Mouse (Mus musculus) MEL (cell line): ENCODE data around the gene Map1s. TPM values are rescaled to one million over a fixed set of nuclear protein-coding genes. Genes with fewer than 3 reads are reported as not detected.

Experiments used
- DNase-seq: peaks from one replicate; pipeline ENCODE4 v3.0.0; 2011; ENCODE audit warnings: low read depth, low spot score
- H3K27ac ChIP-seq: 2 replicates; pipeline ENCODE4 v1.5.1; 2012; ENCODE audit warnings: low read depth, mild to moderate bottlenecking, control low read depth, low read length, moderate library complexity; ENCODE audit not compliant: control insufficient read depth
- H3K27me3 ChIP-seq, 2 experiments: fragments of 150-350 bp in 1 of 2; sonication (generic) in 1 of 2; 2 replicates each; pipeline ENCODE4 v1.6.1; 2012; ENCODE audit warnings: low read length in 2 of 2, mild to moderate bottlenecking in 2 of 2, improper control_type of control experiment in 1 of 2, moderate library complexity in 1 of 2; ENCODE audit not compliant: insufficient read depth in 2 of 2, control insufficient read depth in 1 of 2
- H3K36me3 ChIP-seq, 2 experiments: 2 replicates each; pipeline ENCODE4 v1.6.1; 2012 to 2014; ENCODE audit warnings: low read length in 2 of 2, improper control_type of control experiment in 1 of 2, inconsistent platforms in 1 of 2, mild to moderate bottlenecking in 1 of 2; ENCODE audit not compliant: insufficient read depth in 2 of 2, control insufficient read depth in 1 of 2
- H3K4me1 ChIP-seq, 2 experiments: fragments of 150-350 bp in 1 of 2; sonication (generic) in 1 of 2; 2 replicates each; pipeline ENCODE4 v1.6.1; 2012; ENCODE audit warnings: low read length in 2 of 2, improper control_type of control experiment in 1 of 2, mild to moderate bottlenecking in 1 of 2; ENCODE audit not compliant: insufficient read depth in 2 of 2, control insufficient read depth in 1 of 2
- H3K4me3 ChIP-seq, 2 experiments: fragments of 150-350 bp in 1 of 2; sonication (generic) in 1 of 2; 2 replicates each; pipeline ENCODE4 v1.5.1; 2012; ENCODE audit warnings: low read depth in 2 of 2, low read length in 2 of 2, mild to moderate bottlenecking in 2 of 2, moderate library complexity in 2 of 2, control low read depth in 1 of 2, improper control_type of control experiment in 1 of 2; ENCODE audit not compliant: control insufficient read depth in 1 of 2, insufficient read depth in 1 of 2
- H3K79me2 ChIP-seq: 2 replicates; pipeline ENCODE4 v1.6.1; 2012; ENCODE audit warnings: mild to moderate bottlenecking, low read length, moderate library complexity; ENCODE audit not compliant: control insufficient read depth, poor library complexity, insufficient read depth
- H3K9ac ChIP-seq: 2 replicates; pipeline ENCODE4 v1.6.1; 2012; ENCODE audit warnings: low read depth, mild to moderate bottlenecking, control low read depth, low read length, moderate library complexity; ENCODE audit not compliant: control insufficient read depth, poor library complexity, severe bottlenecking
- H3K9me3 ChIP-seq: fragments of 150-350 bp; sonication (generic); replicated peaks from 2 replicates; pipeline ENCODE4 v1.6.1; 2012; ENCODE audit warnings: mild to moderate bottlenecking, low read length, improper control_type of control experiment, moderate library complexity; ENCODE audit not compliant: insufficient read depth
- BHLHE40 ChIP-seq: IDR thresholded peaks from 2 replicates; pipeline ENCODE4 v1.6.1; 2012; ENCODE audit warnings: low read depth, mild to moderate bottlenecking, inconsistent platforms, low read length, improper control_type of control experiment, borderline replicate concordance
- CHD1 ChIP-seq: IDR thresholded peaks from 2 replicates; pipeline ENCODE4 v1.6.1; 2012; ENCODE audit warnings: low read depth, mild to moderate bottlenecking, inconsistent platforms, low read length, improper control_type of control experiment
- CHD2 ChIP-seq: IDR thresholded peaks from 2 replicates; pipeline ENCODE4 v1.6.1; 2011; ENCODE audit warnings: low read length, improper control_type of control experiment
- CTCF ChIP-seq, 3 experiments: IDR thresholded peaks in 2 of 3; conservative IDR thresholded peaks in 1 of 3; 2 replicates each; pipeline ENCODE4 v1.5.1; 2011 to 2012; ENCODE audit warnings: low read length in 3 of 3, low read depth in 2 of 3, mild to moderate bottlenecking in 2 of 3, improper control_type of control experiment in 1 of 3, inconsistent platforms in 1 of 3, mixed read lengths in 1 of 3, moderate library complexity in 1 of 3; ENCODE audit not compliant: control insufficient read depth in 1 of 3, insufficient read depth in 1 of 3, poor library complexity in 1 of 3, severe bottlenecking in 1 of 3
- E2F4 ChIP-seq: IDR thresholded peaks from 2 replicates; pipeline ENCODE4 v1.6.1; 2011; ENCODE audit warnings: low read depth, low read length, improper control_type of control experiment, borderline replicate concordance
- ELF1 ChIP-seq: IDR thresholded peaks from 2 replicates; pipeline ENCODE4 v1.6.1; 2014; ENCODE audit warnings: low read depth, mild to moderate bottlenecking, inconsistent platforms, low read length, improper control_type of control experiment, moderate library complexity
- EP300 ChIP-seq, 2 experiments: IDR thresholded peaks; 2 replicates each; pipeline ENCODE4 v1.6.1; 2011; ENCODE audit warnings: improper control_type of control experiment in 2 of 2, low read length in 2 of 2, low read depth in 1 of 2, mild to moderate bottlenecking in 1 of 2
- ETS1 ChIP-seq: IDR thresholded peaks from 2 replicates; pipeline ENCODE4 v1.6.1; 2012; ENCODE audit warnings: low read depth, mild to moderate bottlenecking, inconsistent platforms, low read length, improper control_type of control experiment, moderate library complexity
- GABPA ChIP-seq: IDR thresholded peaks from 2 replicates; pipeline ENCODE4 v1.6.1; 2012; ENCODE audit warnings: low read depth, mild to moderate bottlenecking, inconsistent platforms, low read length, improper control_type of control experiment, moderate library complexity
- HCFC1 ChIP-seq: IDR thresholded peaks from 2 replicates; pipeline ENCODE4 v1.6.1; 2012; ENCODE audit warnings: low read depth, mild to moderate bottlenecking, inconsistent platforms, low read length, improper control_type of control experiment, moderate library complexity
- JUND ChIP-seq: IDR thresholded peaks from 2 replicates; pipeline ENCODE4 v1.6.1; 2011; ENCODE audit warnings: low read depth, mild to moderate bottlenecking, improper control_type of control experiment, low read length
- KAT2A ChIP-seq: conservative IDR thresholded peaks from 2 replicates; pipeline ENCODE4 v1.6.1; 2012; ENCODE audit warnings: low read depth, low read length, improper control_type of control experiment, inconsistent platforms
- MAX ChIP-seq: IDR thresholded peaks from 2 replicates; pipeline ENCODE4 v1.6.1; 2011; ENCODE audit warnings: low read length, improper control_type of control experiment
- MAZ ChIP-seq: IDR thresholded peaks from 2 replicates; pipeline ENCODE4 v1.6.1; 2012; ENCODE audit warnings: low read depth, mild to moderate bottlenecking, inconsistent platforms, low read length, improper control_type of control experiment
- MXI1 ChIP-seq: IDR thresholded peaks from 2 replicates; pipeline ENCODE4 v1.6.1; 2011; ENCODE audit warnings: mild to moderate bottlenecking, low read depth, low read length, improper control_type of control experiment
- MYB ChIP-seq: IDR thresholded peaks from 2 replicates; pipeline ENCODE4 v1.6.1; 2011; ENCODE audit warnings: mild to moderate bottlenecking, low read depth, low read length, improper control_type of control experiment
- NELFE ChIP-seq: IDR thresholded peaks from 2 replicates; pipeline ENCODE4 v1.6.1; 2011; ENCODE audit warnings: low read depth, low read length, improper control_type of control experiment
- NRF1 ChIP-seq: IDR thresholded peaks from 2 replicates; pipeline ENCODE4 v1.6.1; 2014; ENCODE audit warnings: low read depth, mild to moderate bottlenecking, inconsistent platforms, low read length, improper control_type of control experiment, moderate library complexity; ENCODE audit not compliant: poor library complexity, insufficient read depth, severe bottlenecking
- POLR2A ChIP-seq, 2 experiments: IDR thresholded peaks; 2 replicates each; pipeline ENCODE4 v1.6.1; 2011 to 2012; ENCODE audit warnings: low read length in 2 of 2, mild to moderate bottlenecking in 2 of 2, control low read depth in 1 of 2, improper control_type of control experiment in 1 of 2, low read depth in 1 of 2, moderate library complexity in 1 of 2; ENCODE audit not compliant: control insufficient read depth in 1 of 2, insufficient read depth in 1 of 2, poor library complexity in 1 of 2
- POLR2AphosphoS2 ChIP-seq: IDR thresholded peaks from 2 replicates; pipeline ENCODE4 v1.6.1; 2011; ENCODE audit warnings: low read length, improper control_type of control experiment
- SIN3A ChIP-seq: IDR thresholded peaks from 2 replicates; pipeline ENCODE4 v1.6.1; 2012; ENCODE audit warnings: low read length, improper control_type of control experiment, inconsistent platforms
- USF2 ChIP-seq, 2 experiments: IDR thresholded peaks; 2 replicates each; pipeline ENCODE4 v1.6.1; 2011 to 2012; ENCODE audit warnings: improper control_type of control experiment in 2 of 2, low read length in 2 of 2, borderline replicate concordance in 1 of 2, inconsistent platforms in 1 of 2, low read depth in 1 of 2, mild to moderate bottlenecking in 1 of 2; ENCODE audit not compliant: insufficient read depth in 1 of 2
- ZKSCAN1 ChIP-seq: IDR thresholded peaks from 2 replicates; pipeline ENCODE4 v1.6.1; 2012; ENCODE audit warnings: low read depth, mild to moderate bottlenecking, inconsistent platforms, low read length, improper control_type of control experiment, moderate library complexity
- ZNF384 ChIP-seq: IDR thresholded peaks from 2 replicates; pipeline ENCODE4 v1.6.1; 2012; ENCODE audit warnings: low read depth, mild to moderate bottlenecking, inconsistent platforms, low read length, improper control_type of control experiment
- polyA plus RNA-seq, 2 experiments: library from polyadenylated mRNA; stranded (reverse) in 1 of 2; unstranded in 1 of 2; fragments of >175 nt in 1 of 2; fragments of >200 nt in 1 of 2; gene quantifications; 2 replicates each; pipeline versions ENCODE4 v1.2.1 to v1.2.4; 2012; ENCODE audit warnings: low replicate concordance in 2 of 2, low read depth in 1 of 2; ENCODE audit not compliant: insufficient read length in 2 of 2, insufficient read depth in 1 of 2, missing spikeins in 1 of 2
- total RNA-seq: library from RNA; depleted of rRNA; stranded (reverse); fragments of 300-350 nt; gene quantifications from 2 replicates; pipeline ENCODE4 v1.2.3, GENCODE M21; 2012

The Map1s gene
- total and polyA plus RNA-seq, 3 experiments, result 51.0 to 53.3 TPM; not detected in 1

DNA sequence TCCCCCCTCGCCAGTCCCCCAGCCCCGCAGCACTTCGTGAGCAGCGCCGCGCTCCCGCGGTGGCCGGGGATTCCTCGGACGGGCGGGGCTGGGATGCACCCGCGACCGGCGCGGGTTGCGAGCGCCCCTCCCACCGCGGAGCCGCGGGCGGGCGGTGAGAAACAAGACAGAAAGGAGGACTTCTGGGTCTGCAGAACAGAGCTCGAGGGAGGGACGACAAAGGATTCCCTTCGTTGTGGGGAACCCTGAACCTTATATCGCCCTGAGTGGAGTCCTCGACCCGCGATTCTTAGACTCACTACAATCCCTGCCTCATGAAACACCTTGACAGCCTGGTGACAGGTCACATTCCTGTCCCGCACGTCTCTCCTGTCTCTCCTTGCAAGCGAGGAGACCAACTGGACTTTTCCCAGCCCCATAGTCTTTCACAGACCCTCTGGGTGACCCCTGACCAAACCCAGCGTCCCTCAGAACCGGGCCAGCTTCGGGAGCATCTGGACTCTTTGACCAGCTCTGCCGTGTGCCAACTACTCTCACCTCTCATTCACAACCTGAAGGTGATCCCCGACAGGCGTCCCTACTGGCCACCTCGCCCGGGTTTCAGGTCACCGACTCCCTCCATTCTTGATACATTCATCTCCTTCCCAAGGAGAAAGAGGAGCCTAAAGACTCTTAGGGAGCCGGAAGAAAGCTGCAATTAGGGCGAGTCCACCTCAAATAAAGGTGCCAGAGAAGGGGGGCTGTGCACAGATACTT is 41.6 kb upstream of the Map1s start (continued):
- TF ChIP-seq HCFC1, result no peak; the same call in 1 of the 2 replicates
- no peak for TF ChIP-seq ZNF384
- TF ChIP-seq CTCF (IDR thresholded peaks at IDR 0.05 in 2 of 3, conservative IDR thresholded peaks at IDR 0.05 in 1 of 3; ENCODE audit: control insufficient read depth in 1 of 3, insufficient read depth in 1 of 3, low read depth in 2 of 3, low read length in 3 of 3, poor library complexity in 1 of 3, severe bottlenecking in 1 of 3), result no peak
- TF ChIP-seq, all 39 proteins: peak for 5

DNA sequence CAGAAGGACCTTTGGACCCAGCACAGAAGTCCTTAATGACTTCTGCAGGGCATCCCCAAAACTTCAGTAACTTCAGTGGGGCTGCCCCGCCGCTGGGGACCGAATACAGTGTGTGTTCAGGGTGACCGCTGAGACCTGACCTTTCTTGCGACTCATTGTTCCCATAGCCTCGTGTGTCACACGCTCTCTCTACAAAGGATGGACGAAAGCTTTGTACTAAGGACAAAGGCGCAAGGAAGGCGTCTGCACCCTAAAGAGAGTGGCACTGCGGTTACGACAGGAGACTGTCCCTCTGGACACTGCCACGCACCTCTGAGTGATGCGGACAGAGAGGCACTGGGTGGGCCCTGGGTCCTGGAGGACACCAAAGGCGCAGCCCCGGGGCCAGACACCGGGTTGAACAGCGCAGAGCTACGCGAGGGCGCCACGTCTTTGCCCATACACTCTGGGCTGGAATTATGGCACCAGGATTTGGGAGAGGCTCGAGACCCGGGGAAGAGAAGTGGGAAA is 41.0 kb upstream of the Map1s start:
- Histone ChIP-seq H3K9me3 (no peaks in the 10 kb centered on the region), H3K27me3 (no peaks in the 10 kb centered on the region), H3K4me3 (peak overlapping the region; percentile 55 to 57), H3K79me2 (no peaks in the 10 kb centered on the region; the same call in 1 of the 2 replicates), H3K27ac (peak overlapping the region; percentile 59), H3K36me3 (peaks cover 0 to 2% of the 10 kb centered on the region in 2 experiments; a peak in 1 of 4 replicates)
- peak; percentile 67 for DNase-seq
- TF ChIP-seq NELFE (no peak), POLR2A (IDR thresholded peaks at IDR 0.05; ENCODE audit: control insufficient read depth in 1 of 2, insufficient read depth in 1 of 2, low read depth in 1 of 2, low read length in 2 of 2, poor library complexity in 1 of 2) (0 out of 4 replicates have a peak, but pooled peaks of 1 of the 2 experiments have one; percentile 32)
- TF ChIP-seq, all 39 proteins: peak for 1
- peak overlapping the region; percentile 69 for H3K9ac ChIP-seq
- 0 out of 4 replicates have a peak, but pooled peaks cover 0 to 5% of the 10 kb centered on the region in 2 experiments for H3K4me1 ChIP-seq

DNA sequence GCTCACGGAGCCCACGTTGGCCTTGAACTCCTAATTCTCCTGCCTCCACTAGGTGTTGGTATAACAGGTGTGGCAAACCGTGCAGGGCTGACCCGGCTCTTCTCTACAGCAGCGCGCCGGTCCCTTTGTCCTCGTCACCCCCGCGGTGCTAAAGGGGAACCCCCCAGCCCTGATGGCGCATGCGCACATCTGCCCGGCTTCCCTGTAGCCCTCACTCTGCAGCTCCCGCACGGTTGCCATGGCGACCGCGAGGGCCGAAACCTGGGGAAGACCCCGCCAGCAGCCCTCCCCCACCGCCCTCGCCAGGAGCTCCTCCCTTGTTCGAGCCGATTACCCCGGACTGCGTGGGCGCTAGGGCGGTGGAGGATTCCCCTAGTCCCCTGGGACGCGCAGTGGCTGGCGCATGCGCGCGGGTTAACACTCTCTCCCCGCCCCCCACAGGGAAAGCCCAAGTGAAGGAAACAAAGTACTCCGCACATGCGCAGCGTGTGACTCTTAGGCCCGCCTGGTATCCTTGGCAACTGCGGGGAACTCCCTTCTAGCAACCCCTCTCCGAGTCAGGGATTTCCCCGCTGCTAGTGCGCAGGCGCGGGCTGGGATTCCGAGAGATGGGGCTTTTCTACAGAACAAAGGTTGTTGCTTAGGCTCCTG is 40.3 kb upstream of the Map1s start:
- Histone ChIP-seq H3K27ac (peak overlapping the region; percentile 59), H3K9ac (peak overlapping the region; percentile 69)
- TF ChIP-seq JUND, result no peak
- peak; percentile 80 for TF ChIP-seq NELFE
- peak; percentile 88 for TF ChIP-seq ETS1
- TF ChIP-seq ZKSCAN1, result no peak
- peak; percentile 90 for TF ChIP-seq MAZ
- peak; percentile 5 to 78; a peak in 2 of 4 replicates for TF ChIP-seq POLR2A (IDR thresholded peaks at IDR 0.05; ENCODE audit: control insufficient read depth in 1 of 2, insufficient read depth in 1 of 2, low read depth in 1 of 2, low read length in 2 of 2, poor library complexity in 1 of 2)
- TF ChIP-seq EP300 (IDR thresholded peaks at IDR 0.05; ENCODE audit: low read depth in 1 of 2, low read length in 2 of 2), result peak in 1 of 2 experiments; percentile 41; a peak in 1 of 4 replicates
- TF ChIP-seq SIN3A, result peak; percentile 94
- no peak; the same call in 1 of the 2 replicates for TF ChIP-seq KAT2A
- peak; percentile 75 for TF ChIP-seq HCFC1
- TF ChIP-seq POLR2AphosphoS2, result peak; percentile 71; the same call in 1 of the 2 replicates
- TF ChIP-seq MYB, result no peak
- TF ChIP-seq MAX, result peak; percentile 17; the same call in 1 of the 2 replicates
- TF ChIP-seq CHD2, result peak; percentile 69
- no peak for TF ChIP-seq CHD1
- TF ChIP-seq NRF1, result peak; percentile 91
- TF ChIP-seq ZNF384, result no peak; the same call in 1 of the 2 replicates
- no peak for TF ChIP-seq E2F4
- TF ChIP-seq ELF1, result peak; percentile 64; the same call in 1 of the 2 replicates
- TF ChIP-seq GABPA, result no peak
- TF ChIP-seq BHLHE40, result no peak; the same call in 1 of the 2 replicates
- TF ChIP-seq USF2 (IDR thresholded peaks at IDR 0.05; ENCODE audit: borderline replicate concordance in 1 of 2, insufficient read depth in 1 of 2, low read depth in 1 of 2, low read length in 2 of 2), result no peak
- TF ChIP-seq MXI1, result peak; percentile 84; the same call in 1 of the 2 replicates

More for the DNA sequence above, 40.3 kb upstream of the Map1s start:
- Histone ChIP-seq H3K36me3 (peaks cover 0 to 2% of the 10 kb centered on the region in 2 experiments; a peak in 1 of 4 replicates), H3K27me3 (no peaks in the 10 kb centered on the region), H3K9me3 (no peaks in the 10 kb centered on the region), H3K4me3 (peak overlapping the region; percentile 55 to 57), H3K4me1 (0 out of 4 replicates have a peak, but pooled peaks cover 0 to 5% of the 10 kb centered on the region in 2 experiments), H3K79me2 (no peaks in the 10 kb centered on the region; the same call in 1 of the 2 replicates)
- peak; percentile 99 for DNase-seq
